Comparison of ENCODE assay signal across 30 mouse cellular contexts in the genomic region with DNA sequence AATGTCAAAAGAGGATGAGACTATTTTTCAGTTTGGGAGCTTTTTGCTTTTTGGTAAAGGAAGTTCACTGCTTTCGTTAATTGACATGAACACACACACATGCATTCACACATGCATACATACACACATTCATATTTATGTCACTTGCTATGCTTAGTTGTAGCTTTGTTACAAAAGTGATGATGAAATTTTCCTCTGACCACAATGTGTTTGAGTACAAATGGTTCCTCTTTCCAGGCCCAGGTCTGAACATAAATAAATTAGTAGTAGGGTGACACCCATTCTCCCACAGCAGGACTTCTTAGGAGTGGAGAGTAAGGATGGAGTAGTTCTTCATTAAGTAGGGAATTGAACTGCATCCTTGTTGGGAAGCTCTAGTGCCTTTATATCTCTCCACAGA. TPM values are rescaled to one million over a fixed set of nuclear protein-coding genes. Genes with fewer than 3 reads are reported as not detected.
A peak's percentile ranks its signal among the peaks of the same experiment; 100 is the strongest.
DNase-seq lines count a peak whose midpoint lies in the region; ATAC-seq and TF ChIP-seq lines count a peak whose summit lies in the region.
"Had no signal": no experiment of that assay in that cellular context is flagged by ENCODE, and none has a peak within 500 bp of the region (broad histone marks: within the 10 kb centered on the region; RNA-seq: fewer than 3 reads in every experiment).

No protein-coding gene starts in this region.

- no peak overlapping the region for H3K4me2 ChIP-seq in liver, postnatal 0 days (ENCODE audit: low read depth, low read length)
- no peak overlapping the region for H3K4me2 ChIP-seq in forebrain, embryonic 16.5 days (ENCODE audit: low read length)
- H3K4me2 ChIP-seq: embryonic facial prominence, embryonic 15.5 days; forebrain, embryonic 15.5 days; heart, embryonic 12.5 days; hindbrain, embryonic 12.5 days; liver, embryonic 15.5 days; midbrain, embryonic 12.5 days had no signal

- peak overlapping the region; percentile 69 for H3K27ac ChIP-seq in liver, postnatal 0 days (ENCODE audit: low read depth)
- no peak overlapping the region for H3K27ac ChIP-seq in MEL (ENCODE audit: control insufficient read depth, low read depth, low read length)
- H3K27ac ChIP-seq in forebrain, embryonic 16.5 days (ENCODE audit: low read length) = no peak overlapping the region
- H3K27ac ChIP-seq: embryonic facial prominence, embryonic 15.5 days; forebrain, embryonic 15.5 days; hindbrain, embryonic 12.5 days; kidney, postnatal 0 days; left cerebral cortex, adult 2 months; liver, embryonic 15.5 days; midbrain, embryonic 12.5 days had no signal

- no peak for TF ChIP-seq RAD21 in MEL (IDR thresholded peaks at IDR 0.05; ENCODE audit: low read depth, low read length)

- H3K9ac ChIP-seq in liver, postnatal 0 days (replicated peaks) = no peak overlapping the region
- no peak overlapping the region for H3K9ac ChIP-seq in MEL (ENCODE audit: control insufficient read depth, low read depth, low read length, poor library complexity, severe bottlenecking)
- no peak overlapping the region for H3K9ac ChIP-seq in forebrain, embryonic 16.5 days (replicated peaks; ENCODE audit: low read depth, low read length)
- H3K9ac ChIP-seq: embryonic facial prominence, embryonic 15.5 days; forebrain, embryonic 15.5 days; heart, embryonic 12.5 days; hindbrain, embryonic 12.5 days; liver, embryonic 15.5 days; midbrain, embryonic 12.5 days had no signal

- no peak for TF ChIP-seq POLR2A in MEL (IDR thresholded peaks at IDR 0.05; ENCODE audit: control insufficient read depth in 1 of 2, insufficient read depth in 1 of 2, low read depth in 1 of 2, low read length in 2 of 2, poor library complexity in 1 of 2)

- H3K27me3 ChIP-seq in liver, postnatal 0 days (ENCODE audit: insufficient read depth, low read length) = no peaks in the 10 kb centered on the region
- no peaks in the 10 kb centered on the region for H3K27me3 ChIP-seq in MEL (ENCODE audit: control insufficient read depth in 1 of 2, insufficient read depth in 2 of 2, low read length in 2 of 2)
- no peaks in the 10 kb centered on the region for H3K27me3 ChIP-seq in forebrain, embryonic 16.5 days (replicated peaks; ENCODE audit: control insufficient read depth, insufficient read depth, low read length)
- H3K27me3 ChIP-seq: embryonic facial prominence, embryonic 15.5 days; forebrain, embryonic 15.5 days; heart, embryonic 12.5 days; hindbrain, embryonic 12.5 days; liver, embryonic 15.5 days; midbrain, embryonic 12.5 days had no signal

- TF ChIP-seq CTCF in liver, postnatal 0 days (IDR thresholded peaks at IDR 0.05; ENCODE audit: low read depth) = no peak
- TF ChIP-seq CTCF in MEL (IDR thresholded peaks at IDR 0.05 in 2 of 3, conservative IDR thresholded peaks at IDR 0.05 in 1 of 3; ENCODE audit: control insufficient read depth in 1 of 3, insufficient read depth in 1 of 3, low read depth in 2 of 3, low read length in 3 of 3, poor library complexity in 1 of 3, severe bottlenecking in 1 of 3) = no peak

- H3K36me3 ChIP-seq in liver, postnatal 0 days (replicated peaks; ENCODE audit: insufficient read depth, low read length) = no peaks in the 10 kb centered on the region
- no peaks in the 10 kb centered on the region for H3K36me3 ChIP-seq in MEL (ENCODE audit: control insufficient read depth in 1 of 2, insufficient read depth in 2 of 2, low read length in 2 of 2)
- H3K36me3 ChIP-seq in forebrain, embryonic 16.5 days (ENCODE audit: control insufficient read depth, insufficient read depth) = no peaks in the 10 kb centered on the region
- H3K36me3 ChIP-seq: embryonic facial prominence, embryonic 15.5 days; forebrain, embryonic 15.5 days; heart, embryonic 12.5 days; hindbrain, embryonic 12.5 days; liver, embryonic 15.5 days; midbrain, embryonic 12.5 days had no signal

- no peaks in the 10 kb centered on the region for H3K4me1 ChIP-seq in liver, postnatal 0 days (ENCODE audit: insufficient read depth)
- no peaks in the 10 kb centered on the region for H3K4me1 ChIP-seq in MEL (ENCODE audit: control insufficient read depth in 1 of 2, insufficient read depth in 2 of 2, low read length in 2 of 2)
- no peaks in the 10 kb centered on the region for H3K4me1 ChIP-seq in forebrain, embryonic 16.5 days (replicated peaks; ENCODE audit: control insufficient read depth, insufficient read depth, low read length)
- H3K4me1 ChIP-seq: embryonic facial prominence, embryonic 15.5 days; forebrain, embryonic 15.5 days; heart, embryonic 12.5 days; hindbrain, embryonic 12.5 days; liver, embryonic 15.5 days; midbrain, embryonic 12.5 days had no signal

- ATAC-seq in liver, postnatal 0 days = no peak; the same call in 1 of the 2 replicates
- ATAC-seq in granulocyte monocyte progenitor cell, adult 5-6 weeks (replicated peaks; ENCODE audit: poor library complexity, severe bottlenecking) = peak; percentile 95
- peak; percentile 76 for ATAC-seq in neutrophil, adult 5-6 weeks (ENCODE audit: extremely low read depth, insufficient number of reproducible peaks, low FRiP score, poor library complexity, severe bottlenecking)
- ATAC-seq in forebrain, embryonic 16.5 days = no peak
- ATAC-seq: CD4-positive, CD25-positive, alpha-beta regulatory T cell, adult 4 months; forebrain, embryonic 15.5 days; inflammation-experienced regulatory T-cells, adult 6 months; Patski had no signal

- H3K4me3 ChIP-seq in liver, postnatal 0 days (ENCODE audit: low read depth, low read length) = no peak overlapping the region
- H3K4me3 ChIP-seq in MEL (ENCODE audit: control insufficient read depth in 1 of 2, insufficient read depth in 1 of 2, low read depth in 2 of 2, low read length in 2 of 2) = peak overlapping the region in 1 of 2 experiments; percentile 13; a peak in 1 of 4 replicates
- H3K4me3 ChIP-seq in forebrain, embryonic 16.5 days (replicated peaks; ENCODE audit: low read length) = no peak overlapping the region
- H3K4me3 ChIP-seq: embryonic facial prominence, embryonic 15.5 days; forebrain, embryonic 15.5 days; heart, embryonic 12.5 days; hindbrain, embryonic 12.5 days; left cerebral cortex, adult 2 months; liver, embryonic 15.5 days; midbrain, embryonic 12.5 days had no signal

- H3K79me2 ChIP-seq in MEL (ENCODE audit: control insufficient read depth, insufficient read depth, low read length, poor library complexity) = no peaks in the 10 kb centered on the region

- no peak for TF ChIP-seq EP300 in liver, postnatal 0 days (IDR thresholded peaks at IDR 0.05; ENCODE audit: low read depth)
- no peak for TF ChIP-seq EP300 in MEL (IDR thresholded peaks at IDR 0.05; ENCODE audit: low read depth in 1 of 2, low read length in 2 of 2)

- no peak for DNase-seq in liver, postnatal 0 days
- DNase-seq in liver (no peak), MEL (ENCODE audit: low read depth, low spot score) (peak; percentile 36)
- DNase-seq in adrenal gland, adult (ENCODE audit: inconsistent age in 2 of 2, low spot score in 1 of 2) = no peak
- no peak for DNase-seq in heart, postnatal 4 days
- DNase-seq: adrenal gland, adult 2 months; cerebellum, adult 2 months; cerebellum, postnatal 36 days; gastrocnemius, postnatal 10 days; heart, adult 11 months; heart, postnatal 10 days; kidney, adult 18-20 months; retina, postnatal 1 day; right cerebral cortex, postnatal 25 days; thymus, adult 18-20 months; thymus, postnatal 4 days had no signal

- no peaks in the 10 kb centered on the region for H3K9me3 ChIP-seq in liver, postnatal 0 days (ENCODE audit: low read length)
- H3K9me3 ChIP-seq in MEL (replicated peaks; ENCODE audit: insufficient read depth, low read length) = no peaks in the 10 kb centered on the region
- H3K9me3 ChIP-seq in forebrain, embryonic 16.5 days (ENCODE audit: control insufficient read depth, low read length) = no peaks in the 10 kb centered on the region
- H3K9me3 ChIP-seq: embryonic facial prominence, embryonic 15.5 days; forebrain, embryonic 15.5 days; hindbrain, embryonic 12.5 days; liver, embryonic 15.5 days; midbrain, embryonic 12.5 days had no signal

- WGBS in liver, postnatal 0 days (ENCODE audit: insufficient replicate concordance) = 59% methylated on average over 1 of the region's 1 CpGs
- 89% methylated on average over 1 of the region's 1 CpGs for WGBS in forebrain, embryonic 16.5 days

TF ChIP-seq in MEL, 35 proteins besides CTCF, POLR2A, EP300 and RAD21:
- TF ChIP-seq MYB (IDR thresholded peaks at IDR 0.05; ENCODE audit: low read depth, low read length) (no peak), POLR2AphosphoS2 (IDR thresholded peaks at IDR 0.05; ENCODE audit: low read length) (no peak)

RNA-seq across cellular contexts. Expression of a gene that starts 11.0 kb away (rescaled TPM):
- polyA plus RNA-seq in liver, postnatal 0 days (2015; fragmentation: Nextera tagmentation; extraction: Ambion mirVana) = 9.1 and 10.0 TPM in 2 replicates
- not detected in 2 replicates for total RNA-seq in MEL (2012; rRNA removed)
- polyA plus RNA-seq in MEL (2012; ENCODE audit: insufficient read depth in 1 of 2, insufficient read length in 2 of 2, low read depth in 1 of 2, low replicate concordance in 2 of 2, missing spikeins in 1 of 2) = not detected
- 1.0 TPM in 1 of 2 replicates, not detected in the other for total RNA-seq in granulocyte monocyte progenitor cell, adult 5-6 weeks (2014; fragmentation: Nextera tagmentation)
- 0.26 and 0.47 TPM in 2 replicates for total RNA-seq in granulocyte monocyte progenitor cell, adult 5-6 weeks (2017)
- 117 and 123 TPM in 2 replicates for total RNA-seq in neutrophil, adult 5-6 weeks (2017)
- 5.9 and 6.5 TPM in 2 replicates for polyA plus RNA-seq in forebrain, embryonic 16.5 days (2015; fragmentation: Nextera tagmentation; extraction: Ambion mirVana)
- 10 to 100 TPM; 36.5 to 42.3 TPM for total RNA-seq in heart, postnatal 4 days (2021)

Comparison
In these comparisons a context has a peak if more than half of its experiments do, and no peak if none do; other contexts are left out.
1. ATAC-seq: peak in granulocyte monocyte progenitor cell, adult 5-6 weeks (single experiment) and neutrophil, adult 5-6 weeks (single experiment); none in liver, postnatal 0 days (single experiment) and forebrain, embryonic 16.5 days (single experiment).
2. RNA of a gene that starts 11.0 kb away (total RNA-seq): 117 to 123 TPM in neutrophil, adult 5-6 weeks and 36.5 to 42.3 TPM in heart, postnatal 4 days; 0.26 to 1.0 TPM in granulocyte monocyte progenitor cell, adult 5-6 weeks and not detected in MEL; every median in the first group is over 10 times any median in the second.